Mouse (Mus musculus): ENCODE results near the gene Usp10.

Gene Usp10

DNA sequence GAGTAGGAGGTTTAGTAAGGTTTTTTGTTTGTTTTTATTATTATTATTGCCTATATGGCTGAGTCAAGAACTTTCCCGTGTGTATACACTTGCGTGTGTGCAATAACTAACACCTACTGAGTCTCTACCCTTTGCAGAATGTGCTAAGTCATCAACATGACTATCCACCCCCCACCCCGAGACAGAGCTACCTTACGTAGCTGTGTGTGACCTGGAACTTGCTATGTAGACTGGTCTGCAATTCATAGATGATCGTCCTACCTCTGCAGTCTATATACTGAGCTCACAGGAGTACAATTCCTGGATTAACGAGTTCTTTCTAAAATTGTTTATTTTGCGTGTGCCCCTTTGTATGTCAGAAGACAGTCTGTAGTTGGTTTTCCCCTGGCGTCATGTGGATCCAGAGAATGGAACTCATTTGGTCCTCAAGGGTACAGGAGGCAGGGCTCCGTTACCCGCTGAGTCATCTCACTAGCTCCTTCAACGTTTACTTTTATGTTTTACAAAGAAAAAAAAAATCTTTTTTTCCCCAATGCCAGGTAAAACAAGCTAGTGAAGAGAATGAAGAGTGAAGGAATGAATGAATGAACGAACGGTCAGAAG, at the start of gene Usp10:
Gene Usp10, plus strand, starts transcription at position 417 of the 603 bp plus-strand sequence.
- DNase-seq, result no peak

DNA sequence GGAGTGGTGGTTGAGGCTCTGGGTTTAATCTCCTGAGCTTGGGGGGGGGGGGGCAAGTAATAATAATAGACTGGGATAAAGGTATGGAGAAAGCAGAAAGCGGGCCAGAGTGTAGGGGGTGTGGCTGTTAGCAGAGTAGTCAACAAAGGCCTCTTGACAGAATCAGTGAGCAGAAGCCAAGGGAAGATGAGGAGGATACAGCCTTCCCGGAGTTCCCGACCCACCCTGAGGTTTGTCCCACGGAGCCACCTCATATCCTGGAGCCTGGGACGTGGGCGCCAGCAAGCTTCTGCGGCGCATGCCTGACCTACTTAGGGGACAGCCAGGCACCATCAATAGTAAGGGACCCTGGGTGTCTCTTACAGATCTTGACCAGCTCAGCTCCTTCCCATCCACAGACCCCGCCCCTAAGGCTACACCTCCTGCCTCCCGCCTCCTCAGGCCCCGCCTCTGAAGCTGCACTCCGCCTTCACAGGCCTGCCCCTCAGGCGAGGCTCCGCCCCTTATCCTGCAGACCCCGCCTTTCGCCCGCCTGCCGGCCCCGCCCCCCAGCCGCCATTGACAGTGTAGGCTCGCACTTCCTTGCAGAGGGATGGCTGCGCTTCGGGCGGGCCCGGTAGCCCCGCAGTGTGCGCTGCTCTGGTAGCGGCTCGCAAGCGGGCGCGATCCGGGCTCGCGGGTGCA, 48.3 kb upstream of the Usp10 start, which contains the start of gene Klhl36:
Gene Klhl36, plus strand, starts transcription at position 561 of the 684 bp plus-strand sequence.
- DNase-seq, result peak; percentile 99

DNA sequence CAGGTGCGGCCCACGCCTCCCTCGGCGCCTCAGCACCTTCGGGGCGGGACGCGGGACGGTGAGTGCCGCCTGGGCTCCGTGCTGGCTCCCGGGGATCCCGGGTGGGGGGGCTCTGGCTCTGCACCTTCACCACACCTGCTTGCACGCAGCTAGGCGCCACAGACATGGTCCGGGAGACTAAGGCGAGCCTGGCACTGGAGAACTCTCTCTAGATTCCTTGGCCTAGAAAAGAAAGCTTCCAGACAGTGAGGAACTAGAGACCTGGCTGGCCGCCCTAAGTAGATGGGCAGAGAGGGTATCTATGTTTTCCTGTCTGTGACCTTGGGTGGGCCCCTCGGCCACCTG, 47.8 kb upstream of the Usp10 start:
- no peak for DNase-seq

DNA sequence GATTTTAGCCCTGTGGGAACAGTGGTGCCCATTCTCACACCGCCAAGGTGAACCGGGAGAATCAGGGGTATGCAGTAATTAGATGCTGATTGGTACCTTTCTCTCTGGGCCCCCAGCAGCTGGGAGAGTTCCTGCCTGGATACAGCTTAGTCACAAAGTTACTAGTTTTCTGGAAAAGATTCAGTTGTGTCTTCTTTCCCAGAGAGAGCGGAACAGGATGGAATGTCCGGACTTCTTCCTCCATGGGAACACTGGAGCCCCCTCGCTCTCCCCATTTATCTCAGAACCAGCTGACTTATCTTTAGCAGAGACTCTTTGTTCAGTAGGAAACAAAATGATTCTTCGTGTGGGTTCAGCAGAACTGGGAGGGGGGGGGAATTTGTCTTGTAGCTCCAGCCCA, 47.4 kb upstream of the Usp10 start:
- DNase-seq, result peak; percentile 45

DNA sequence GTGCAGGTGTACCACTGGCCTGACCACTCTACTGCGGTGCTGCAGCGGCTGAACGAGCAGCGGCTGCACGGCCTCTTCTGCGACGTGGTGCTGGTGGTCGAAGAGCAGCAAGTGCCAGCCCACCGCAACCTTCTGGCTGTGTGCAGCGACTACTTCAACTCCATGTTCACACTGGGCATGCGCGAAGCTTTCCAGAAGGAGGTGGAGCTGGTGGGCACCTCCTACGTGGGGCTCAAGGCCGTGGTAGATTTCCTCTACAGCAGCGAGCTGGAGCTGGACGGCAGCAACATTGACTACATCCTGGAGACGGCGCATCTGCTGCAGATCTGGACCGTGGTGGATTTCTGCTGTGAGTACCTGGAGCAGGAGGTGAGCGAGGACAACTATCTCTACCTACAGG, 40.5 kb upstream of the Usp10 start:
- DNase-seq, result no peak

DNA sequence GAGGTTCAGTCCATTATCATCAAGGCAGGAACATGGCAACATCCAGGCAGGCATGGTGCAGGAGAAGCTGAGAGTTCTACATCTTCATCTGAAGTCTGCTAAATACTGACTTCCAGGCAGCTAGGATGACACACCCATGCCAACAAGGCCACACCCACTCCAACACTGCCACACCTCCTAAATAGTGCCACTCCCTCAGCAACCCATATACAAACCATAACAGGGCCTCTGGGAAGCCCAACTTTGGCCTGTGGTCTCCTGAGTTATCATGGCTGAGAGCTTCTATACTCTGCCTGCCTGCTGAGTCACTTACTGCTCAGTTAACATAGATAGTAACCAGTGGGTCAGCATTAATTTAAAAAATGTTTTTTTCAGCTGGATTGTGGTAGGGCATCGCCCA, 37.0 kb upstream of the Usp10 start:
- no peak for DNase-seq

DNA sequence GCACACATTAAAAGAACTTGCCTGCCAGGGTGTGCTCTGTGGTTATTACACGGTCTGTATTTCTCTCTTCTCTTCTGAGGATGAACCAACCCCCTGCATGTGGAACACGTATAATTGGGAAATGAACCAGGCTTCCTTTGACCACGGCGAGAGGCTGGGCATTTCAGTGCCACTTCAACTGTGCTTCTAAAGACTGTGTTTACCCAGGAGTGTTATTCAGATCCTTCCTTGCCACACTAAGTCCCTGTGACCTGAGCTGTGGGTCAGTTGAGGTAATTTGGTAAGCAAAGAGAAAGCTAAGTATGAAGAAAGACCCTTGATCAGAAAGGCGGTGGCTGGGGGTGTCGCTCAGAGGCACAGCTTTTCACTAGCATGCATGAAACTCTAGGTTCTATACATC, 28.9 kb upstream of the Usp10 start:
- no peak for DNase-seq

DNA sequence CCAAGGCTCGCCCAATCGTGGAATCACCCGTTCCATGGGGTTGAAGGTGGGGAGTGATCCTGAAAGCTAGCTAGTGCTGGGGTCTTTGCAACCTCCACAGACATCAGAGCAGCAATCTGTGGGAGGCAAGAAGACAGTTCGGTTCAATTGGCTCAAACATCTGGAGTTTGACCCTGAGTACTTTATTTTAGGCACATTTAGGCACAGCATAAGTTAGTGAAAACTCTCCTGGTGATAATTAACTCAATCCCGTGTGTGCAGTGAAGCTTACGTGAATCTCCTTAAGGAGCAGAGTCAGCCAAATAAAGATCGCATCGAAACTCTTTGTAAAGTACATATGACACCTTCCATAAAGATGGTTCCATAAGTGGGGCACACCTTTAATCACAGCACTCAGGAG, 28.2 kb upstream of the Usp10 start:
- DNase-seq, result no peak

DNA sequence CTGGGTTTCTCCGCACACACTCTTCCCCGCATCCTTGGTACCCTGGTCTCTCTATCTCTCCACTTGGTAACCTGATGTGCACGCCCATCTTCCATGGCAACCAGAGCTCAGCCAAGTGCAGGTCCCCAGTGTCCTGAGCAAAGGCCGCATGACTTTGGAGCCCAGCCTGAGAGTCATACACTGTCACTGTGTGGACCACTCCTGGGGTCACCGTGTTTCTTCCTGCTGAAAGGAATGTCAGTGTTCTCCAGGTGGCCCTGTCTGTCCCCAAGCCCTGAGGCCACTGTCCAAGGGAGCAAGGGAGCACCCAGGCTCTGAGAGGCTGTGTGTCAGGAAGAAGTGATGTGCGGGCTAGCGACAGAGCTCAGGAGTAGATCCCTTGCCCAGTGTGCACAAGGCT, 26.9 kb upstream of the Usp10 start:
- DNase-seq, result no peak

DNA sequence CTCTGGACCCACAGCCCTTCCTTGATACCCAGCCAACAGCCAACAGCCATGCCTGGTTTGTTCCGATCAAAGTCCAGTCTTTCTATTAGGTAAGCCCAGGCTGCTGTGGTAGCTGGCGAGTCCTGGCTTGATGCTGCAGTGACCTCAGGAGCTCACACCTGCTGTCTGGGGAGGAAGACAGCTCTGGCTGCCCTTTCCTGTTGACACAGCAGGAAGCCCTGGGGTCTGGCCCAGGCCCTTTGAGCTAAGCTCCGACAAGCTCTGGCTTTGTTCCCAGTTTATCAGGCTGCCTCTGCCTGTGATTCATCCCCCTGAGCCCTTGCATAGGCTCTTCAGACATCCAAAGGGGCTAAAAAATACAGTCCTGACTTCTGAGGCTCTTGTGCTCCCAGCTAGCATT, 24.5 kb upstream of the Usp10 start:
- peak; percentile 85 for DNase-seq

DNA sequence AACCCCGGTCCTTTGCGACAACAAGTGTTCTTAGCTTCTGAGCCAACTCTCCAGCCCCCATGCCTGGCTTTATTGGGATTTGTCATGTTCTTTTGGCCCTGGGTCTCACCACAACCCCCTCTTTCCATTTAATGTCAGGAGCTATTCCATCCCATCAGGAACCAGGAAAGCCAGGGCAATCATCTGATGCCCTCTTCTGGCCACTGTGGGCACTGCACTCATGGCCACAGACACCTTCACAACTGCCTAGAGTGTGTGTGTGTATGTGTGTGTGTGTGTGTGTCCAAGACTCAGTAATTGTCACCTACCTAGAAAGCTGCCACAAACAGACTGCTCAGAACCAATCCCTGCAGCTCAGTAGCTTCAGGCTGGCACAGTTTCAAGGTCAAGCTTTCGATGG, 23.0 kb upstream of the Usp10 start:
- DNase-seq, result peak; percentile 76

DNA sequence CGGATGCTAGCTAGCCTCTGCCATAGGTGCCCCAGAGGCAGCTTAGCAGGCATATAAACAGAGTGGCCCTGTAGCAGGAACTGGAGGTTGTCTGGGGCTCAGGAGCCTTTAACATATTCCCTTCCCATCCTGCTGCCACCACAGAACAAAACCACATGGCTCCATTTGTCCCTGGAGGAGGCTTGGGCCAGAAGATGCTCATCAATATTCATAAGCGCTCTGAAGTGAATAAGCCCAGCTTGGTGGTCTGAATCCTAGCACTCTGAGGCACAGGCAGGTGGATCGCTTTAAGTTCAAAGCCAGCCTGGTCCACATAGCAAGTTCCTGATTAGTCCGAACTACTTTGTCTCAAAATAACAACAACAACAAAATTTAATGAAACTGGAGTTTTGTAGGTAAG, 22.1 kb upstream of the Usp10 start:
- no peak for DNase-seq

DNA sequence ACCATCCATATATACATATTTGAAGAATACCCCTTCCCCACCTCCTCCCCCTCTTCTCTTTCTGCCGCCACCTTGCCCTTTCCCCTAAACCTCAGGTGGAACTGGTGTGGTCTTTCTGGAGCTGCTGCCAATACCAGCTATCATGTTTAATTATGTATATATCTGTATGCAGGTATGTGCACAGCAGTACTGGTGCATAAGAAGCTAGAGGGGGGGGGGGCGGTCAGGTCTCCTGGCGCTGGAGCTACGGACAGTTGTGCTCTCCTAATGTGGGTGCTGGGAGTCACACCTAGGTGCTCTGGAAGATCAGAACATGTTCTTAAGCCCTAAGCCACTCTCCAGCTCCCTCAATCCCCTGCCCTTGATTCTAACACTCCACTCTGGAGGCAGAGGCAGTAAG, 13.1 kb upstream of the Usp10 start:
- DNase-seq, result no peak

DNA sequence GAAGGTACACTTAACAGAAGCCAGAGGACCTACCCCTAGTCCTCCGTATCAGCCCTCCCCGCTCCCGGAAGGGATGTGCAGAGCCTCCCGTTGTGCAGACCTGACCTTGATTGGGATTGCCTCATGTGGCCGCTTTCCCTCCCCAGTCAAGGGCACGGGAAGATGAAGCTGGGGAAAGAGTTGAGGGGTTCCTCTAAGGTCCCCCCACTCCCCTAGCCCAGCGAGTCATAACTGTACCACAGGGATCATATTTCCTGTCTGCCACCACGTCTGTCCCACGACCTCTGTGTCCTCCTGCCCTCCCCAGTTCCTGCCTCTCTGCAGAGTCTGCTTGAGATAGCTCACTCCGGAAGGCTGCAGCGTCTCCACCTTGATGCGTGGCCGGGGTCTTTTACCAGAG, 12.2 kb upstream of the Usp10 start:
- DNase-seq, result peak; percentile 47

DNA sequence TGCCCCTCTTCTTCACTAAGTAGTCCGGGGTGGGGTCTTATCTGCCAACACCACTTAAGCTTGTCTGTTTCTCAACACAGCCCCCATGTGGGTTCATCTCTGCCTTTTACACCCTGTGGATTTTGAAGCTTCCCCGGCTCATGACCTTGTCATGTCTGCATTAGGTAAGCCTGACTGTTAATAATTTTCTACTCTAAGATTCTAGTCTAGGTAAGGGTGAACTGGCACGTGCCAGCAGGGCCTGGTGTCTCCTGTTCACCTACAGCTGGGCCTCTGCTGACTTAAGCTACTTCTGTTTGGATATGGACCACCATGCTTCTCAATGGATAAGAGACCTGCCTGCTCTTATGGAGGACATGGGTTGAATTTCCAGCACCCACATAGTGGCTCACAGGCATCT, 8.8 kb upstream of the Usp10 start:
- DNase-seq, result peak; percentile 58

DNA sequence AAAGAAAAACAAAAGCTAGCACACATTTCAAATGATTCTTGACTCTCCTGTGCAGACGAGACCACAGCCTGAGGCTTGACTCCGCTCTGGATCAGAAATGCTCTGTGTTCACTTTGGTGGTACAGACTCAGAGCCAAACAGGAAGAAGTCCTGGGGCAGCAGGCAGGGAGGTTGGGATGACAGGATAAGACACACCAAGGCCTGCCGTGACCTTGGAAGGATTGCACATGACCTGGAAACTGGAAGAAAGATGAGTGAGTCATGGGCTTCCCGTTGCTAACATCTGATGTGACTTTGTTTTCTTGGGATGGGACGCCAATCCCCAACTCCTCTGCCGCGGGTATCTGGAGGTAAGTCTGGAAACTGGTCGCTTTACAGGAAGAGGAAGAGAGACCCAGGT, 8.2 kb upstream of the Usp10 start:
- peak; percentile 55 for DNase-seq

DNA sequence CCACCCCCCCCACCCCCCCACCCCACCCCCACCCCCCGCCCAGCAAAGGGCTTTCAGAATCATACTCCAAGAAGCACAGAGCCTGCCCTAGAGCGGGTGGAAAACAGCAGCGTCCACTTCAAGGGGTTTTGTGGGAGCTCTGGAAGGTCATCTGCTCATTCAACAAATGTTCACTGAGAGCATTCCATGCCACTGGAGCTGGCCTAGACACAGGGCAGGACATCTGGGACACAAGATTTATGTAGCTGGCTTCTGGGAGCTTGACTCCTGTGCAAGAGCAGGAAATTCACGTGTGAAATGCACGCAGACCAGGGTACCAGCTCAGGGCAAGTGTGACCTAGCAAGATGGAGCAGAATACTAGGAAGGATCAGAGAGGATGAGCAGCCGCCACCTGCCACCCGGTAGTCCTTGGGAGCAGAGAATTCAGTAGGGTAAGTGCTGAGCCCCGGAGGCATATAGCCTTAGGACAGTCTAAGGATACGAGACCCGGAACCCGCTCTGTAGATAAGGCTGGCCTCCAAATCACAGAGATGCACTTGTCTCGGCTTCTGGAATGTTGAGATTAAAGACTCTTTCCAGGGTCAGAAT, 5.7 kb upstream of the Usp10 start:
- DNase-seq, result no peak

DNA sequence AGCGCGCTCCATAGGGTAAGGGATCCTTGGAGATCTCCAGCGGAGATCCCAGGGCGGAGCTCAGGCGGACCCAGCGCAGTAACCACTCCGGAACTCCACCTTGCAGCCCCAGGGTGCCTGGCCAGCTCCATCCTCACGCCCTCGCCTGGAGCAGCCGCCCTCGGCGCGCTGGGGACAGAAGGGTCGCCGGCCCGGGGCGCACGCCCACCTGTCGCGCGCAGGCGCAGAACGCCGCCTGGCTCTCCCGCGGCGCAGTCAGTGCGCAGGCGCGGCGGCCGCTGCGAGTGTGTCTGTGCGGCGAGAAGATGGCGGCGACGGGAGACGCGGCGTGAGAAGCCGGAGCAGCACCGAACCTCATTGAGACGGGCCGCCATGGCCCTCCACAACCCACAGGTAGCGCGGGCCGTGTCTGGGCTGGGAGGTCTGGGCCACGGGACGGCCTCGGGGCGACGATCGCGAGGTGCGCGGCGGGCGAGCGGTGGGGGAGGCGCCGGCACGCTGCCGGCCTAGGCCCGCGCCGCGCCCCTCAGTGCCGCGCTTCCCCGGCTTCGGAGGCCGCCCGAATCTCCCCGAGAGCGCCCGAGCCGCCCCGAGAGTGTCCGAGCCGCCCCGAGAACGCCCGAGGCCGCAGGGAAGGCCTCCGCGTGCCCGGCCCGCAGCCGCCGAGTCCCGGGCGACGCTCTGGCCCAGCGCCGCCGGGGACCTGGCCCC, 542 bp downstream of the Usp10 start, which contains the start of gene Gm20388:
Gene Gm20388, plus strand, starts transcription at position 295 of the 711 bp plus-strand sequence.
- DNase-seq, result peak; percentile 94

DNA sequence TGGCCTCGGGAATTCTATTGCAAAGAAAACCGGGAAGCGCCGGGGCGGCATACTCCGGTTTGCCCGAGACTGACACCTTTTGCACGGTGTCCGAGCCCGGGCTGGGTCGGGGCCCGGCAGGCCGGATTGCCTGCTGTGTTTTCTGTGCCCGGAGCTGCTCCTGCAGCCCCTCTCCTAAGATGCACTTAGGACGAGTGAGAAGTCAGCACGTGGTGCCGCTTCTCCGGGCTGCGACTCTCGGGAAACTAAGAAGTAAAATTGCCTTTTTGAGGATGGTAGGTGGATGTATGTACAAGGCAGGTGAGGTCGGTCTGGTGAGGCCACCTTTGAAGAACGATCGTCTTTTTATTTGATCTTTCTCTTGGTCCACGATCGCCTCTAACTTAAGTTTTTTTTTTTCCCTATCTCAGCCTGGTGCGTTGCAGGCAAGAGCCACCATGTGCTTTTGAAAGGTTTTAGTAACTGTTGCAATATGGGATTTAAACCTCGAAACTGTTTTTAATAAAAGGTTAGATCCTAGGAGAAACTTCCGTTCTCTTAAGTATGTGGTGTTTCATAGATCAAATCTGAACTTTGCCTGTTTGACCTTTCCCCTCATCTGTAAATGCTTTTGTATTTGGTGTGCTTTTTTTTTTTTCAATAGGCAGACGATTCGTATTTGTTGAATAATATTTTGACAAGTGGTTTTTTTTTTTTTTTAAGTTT, 1.2 kb downstream of the Usp10 start:
- DNase-seq, result no peak

DNA sequence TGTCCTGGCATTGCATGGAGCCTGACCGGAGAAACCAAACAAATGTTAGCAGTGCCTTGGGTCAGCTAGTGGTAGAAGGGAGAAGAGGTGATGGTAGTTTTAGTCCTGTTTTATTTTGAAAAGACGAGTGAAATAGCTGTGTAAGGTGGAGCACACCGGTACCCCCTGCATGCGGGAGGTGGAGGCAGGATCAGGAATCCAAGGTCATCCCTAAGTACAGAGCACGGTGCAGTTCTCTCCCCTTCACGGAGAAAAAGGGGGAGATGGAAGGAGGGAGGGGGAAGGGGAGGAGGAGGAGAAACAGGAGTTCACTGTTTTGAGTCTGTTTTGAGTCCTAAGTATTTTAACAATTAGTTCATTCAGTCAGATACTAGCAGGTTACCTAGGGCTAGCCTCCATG, 2.5 kb downstream of the Usp10 start:
- DNase-seq, result no peak

DNA sequence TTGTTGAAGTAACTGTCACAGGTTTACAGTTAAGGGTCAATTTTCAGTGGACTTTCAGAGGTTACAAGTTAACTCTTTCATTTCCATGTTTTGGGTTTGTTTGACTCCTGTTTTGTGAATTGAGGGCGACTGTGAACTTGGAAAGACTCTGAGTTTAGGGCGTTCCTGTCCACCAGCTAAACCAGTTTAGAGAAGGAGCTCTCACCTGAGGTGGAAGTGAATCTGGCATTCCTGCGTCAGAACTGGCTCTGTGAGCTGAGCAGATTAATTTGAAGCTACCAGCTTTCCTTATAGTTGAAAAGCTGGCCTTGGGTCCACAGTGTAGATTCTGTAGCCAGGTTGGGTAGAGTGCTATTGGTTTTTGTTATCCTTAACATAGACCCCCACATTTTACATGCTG, 3.0 kb downstream of the Usp10 start:
- no peak for DNase-seq

DNA sequence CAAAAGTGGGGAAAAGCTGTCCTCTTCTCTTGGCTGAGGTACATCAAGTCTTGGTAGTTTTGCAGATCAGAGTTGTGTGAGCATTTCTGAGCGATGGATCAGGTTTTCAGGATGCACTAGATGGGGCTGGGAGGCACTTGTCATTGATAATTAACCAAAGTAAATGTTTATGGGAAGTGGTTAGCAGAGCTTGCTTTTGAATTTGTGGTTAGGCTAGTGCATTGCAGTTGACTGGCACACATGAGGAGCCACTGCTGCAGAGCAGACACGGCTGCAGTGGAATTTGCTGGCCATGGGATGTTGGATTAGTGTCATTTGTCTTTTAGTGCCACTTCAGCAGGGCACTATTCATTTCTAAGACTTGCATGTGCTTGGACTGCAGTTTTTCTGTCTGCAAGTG, 4.0 kb downstream of the Usp10 start:
- DNase-seq, result no peak

DNA sequence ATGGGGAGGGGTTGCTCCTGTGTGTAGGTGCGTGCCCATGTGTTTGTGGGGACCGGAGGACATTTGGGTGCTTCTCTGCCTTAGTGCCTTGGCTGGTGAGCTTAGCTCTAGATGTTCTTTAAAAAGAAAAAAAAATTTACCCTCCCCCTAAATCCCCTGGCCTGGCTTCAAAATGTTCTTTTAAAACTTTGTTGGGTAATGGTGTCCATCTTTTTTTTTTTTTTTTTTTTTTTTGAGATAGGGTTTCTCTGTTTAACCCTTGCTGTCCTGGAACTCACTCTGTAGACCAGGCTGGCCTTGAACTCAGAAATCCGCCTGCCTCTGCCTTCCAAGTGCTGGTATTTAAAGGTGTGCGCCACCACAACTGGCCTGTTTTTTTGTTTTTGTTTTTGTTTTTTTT, 5.1 kb downstream of the Usp10 start:
- no peak for DNase-seq
